Mouse (Mus musculus) cerebellum, postnatal 10 days (tissue): ENCODE measurements around the gene Nrip1.

Experiments used
- DNase-seq, 2 experiments: peaks; one replicate each; pipeline ENCODE4 v3.0.0; 2021; ENCODE audit warnings: mixed read lengths in 2 of 2

Nrip1 gene

DNA sequence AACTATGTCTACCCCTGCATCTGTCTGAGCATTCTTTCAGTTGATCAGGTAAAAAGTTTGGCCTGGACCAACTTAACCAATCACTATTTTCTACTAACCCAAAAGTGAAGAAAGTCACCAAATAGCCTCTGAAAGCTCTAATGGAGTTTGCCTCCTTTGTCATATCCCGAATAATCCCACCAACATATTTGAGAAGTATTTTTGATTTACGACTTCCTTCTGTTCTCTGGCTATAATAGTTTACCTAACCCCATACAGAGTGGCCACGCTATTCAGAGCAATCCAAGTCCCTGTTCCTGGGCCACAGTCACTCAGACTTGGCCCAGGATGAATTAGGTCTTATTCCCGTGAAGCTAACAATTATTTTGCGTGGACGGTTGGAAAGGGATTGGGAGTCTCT is 108.3 kb downstream of the Nrip1 start:
- no peak for DNase-seq

DNA sequence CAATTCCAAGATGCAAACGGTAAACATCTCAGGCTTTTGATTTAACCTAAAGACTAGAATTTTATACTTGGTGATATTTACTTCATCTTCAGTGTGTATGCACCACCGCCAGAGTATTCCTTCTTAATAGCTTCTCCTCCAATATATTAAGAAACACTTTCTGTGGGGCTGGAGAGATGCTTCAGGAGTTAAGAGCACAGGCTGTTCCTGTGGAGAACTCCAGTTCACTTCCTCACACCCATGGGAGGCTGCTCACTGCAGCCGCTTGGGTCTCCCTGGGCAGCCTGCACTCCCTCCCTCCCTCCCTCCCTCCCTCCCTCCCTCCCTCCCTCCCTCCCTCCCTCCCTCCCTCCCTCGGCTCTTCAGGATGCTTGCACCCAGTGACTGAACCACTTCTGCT is 110.2 kb downstream of the Nrip1 start:
- DNase-seq: no peak

DNA sequence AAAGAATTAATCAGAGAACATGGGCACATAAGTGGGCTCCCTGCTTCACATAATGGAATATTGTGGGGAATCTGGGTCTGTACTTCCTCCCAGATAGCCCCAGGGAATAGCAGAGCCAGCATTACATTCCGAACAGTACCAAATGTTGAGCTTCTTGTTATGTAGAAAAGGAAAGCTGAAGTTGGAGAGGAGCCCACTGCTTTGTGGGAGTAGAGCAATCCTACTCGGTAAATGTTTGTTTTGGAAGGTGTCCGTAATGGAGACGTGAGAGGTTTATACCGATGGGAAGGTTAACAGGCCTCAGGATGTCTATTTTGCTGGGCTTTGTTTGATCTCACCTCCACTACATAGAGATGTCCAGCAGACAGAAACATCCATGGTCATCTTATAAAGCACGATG is 113.3 kb downstream of the Nrip1 start:
- no peak for DNase-seq

DNA sequence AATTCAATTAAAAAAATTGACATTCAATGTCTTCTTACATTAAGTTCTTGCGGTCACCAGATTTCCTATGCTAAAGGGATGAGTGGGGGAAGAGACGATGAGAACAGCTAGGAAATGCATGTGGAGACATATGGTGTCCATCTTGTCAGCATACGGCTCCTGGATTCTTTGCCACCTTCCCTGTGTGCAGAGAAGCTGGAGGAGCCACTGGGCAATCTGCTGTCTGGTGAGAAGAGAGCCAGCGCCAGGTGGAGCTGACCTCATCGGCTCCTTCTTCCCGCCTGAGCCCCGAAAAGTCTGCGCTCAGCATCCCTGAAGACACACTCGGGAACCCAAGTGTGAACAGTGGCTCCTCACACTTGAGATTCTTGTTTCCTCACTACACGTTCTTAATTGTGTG is 121.8 kb downstream of the Nrip1 start:
- DNase-seq: peak; percentile 86 to 90

DNA sequence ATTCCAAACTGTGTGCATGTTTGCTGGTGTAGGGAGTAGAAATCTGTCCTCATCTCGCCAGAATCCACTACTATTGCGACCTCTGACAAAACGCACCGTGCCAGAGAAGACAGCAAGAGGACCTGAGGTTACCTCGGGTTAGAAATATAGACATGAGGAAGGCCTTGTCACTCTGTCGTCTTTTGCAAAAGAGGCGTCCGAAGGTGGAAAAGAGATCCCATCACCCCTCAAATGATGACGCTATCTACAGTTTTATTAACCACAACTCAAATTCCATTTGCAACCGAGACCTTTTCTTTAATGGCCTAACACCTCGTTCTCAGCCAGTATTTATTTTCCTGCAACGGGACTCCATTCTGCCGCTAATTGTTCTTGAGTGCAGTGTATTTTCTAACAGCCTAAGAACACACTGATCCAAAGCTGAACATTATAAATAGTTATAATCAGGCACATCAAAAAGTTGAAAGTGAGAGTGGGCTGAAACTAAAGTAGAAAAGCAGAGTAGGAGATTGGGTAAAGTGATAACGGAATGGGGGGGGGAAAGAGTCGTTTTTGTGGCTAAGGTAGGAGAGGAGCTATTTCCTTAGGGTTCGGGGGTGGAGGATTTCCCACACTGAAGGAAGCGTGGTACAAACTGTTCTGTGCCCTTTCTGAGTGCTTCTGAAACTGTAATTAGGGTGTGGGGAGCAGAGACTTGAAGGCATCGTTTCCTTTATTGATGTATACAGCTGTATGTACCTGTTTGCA is 124.1 kb downstream of the Nrip1 start:
- DNase-seq: no peak

DNA sequence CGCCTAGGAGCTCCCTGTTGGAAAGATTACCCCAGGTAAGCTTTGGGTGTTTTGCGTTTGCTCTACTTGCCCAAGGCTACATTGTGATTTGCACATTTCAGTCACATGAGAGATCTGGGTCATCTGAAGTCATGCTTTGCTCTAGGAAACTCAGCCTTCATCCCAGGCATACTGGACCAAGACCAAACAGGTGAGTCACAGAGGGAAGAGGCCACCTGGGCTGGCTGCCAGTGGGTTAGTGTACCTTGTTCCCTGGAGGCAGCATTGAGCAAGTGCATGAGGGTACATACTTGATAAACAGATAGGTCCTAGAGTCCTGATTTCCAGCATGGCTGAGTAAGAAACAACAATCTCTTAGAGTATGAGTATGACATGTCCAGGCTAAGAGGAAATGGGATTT is 130.8 kb downstream of the Nrip1 start:
- peak in 1 of 2 experiments; percentile 28 for DNase-seq

DNA sequence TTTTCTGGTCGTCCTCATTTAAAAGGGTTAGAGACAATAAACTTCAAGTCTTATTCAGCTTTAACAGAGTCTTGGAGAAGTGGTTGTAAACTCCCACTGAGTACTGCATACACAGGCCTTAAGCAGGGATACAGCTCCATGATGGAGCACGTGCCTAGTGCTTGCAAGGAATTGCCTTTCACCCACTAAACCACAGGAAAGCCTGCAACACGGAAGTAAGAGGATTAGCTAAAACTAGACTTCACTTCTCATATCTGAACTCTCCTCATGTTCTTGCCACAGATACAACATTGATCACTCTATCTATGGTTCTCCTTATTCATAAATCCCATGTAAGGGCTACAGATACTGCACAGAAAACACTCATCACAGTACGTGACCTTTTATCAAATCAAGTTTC is 132.4 kb downstream of the Nrip1 start:
- DNase-seq: no peak

DNA sequence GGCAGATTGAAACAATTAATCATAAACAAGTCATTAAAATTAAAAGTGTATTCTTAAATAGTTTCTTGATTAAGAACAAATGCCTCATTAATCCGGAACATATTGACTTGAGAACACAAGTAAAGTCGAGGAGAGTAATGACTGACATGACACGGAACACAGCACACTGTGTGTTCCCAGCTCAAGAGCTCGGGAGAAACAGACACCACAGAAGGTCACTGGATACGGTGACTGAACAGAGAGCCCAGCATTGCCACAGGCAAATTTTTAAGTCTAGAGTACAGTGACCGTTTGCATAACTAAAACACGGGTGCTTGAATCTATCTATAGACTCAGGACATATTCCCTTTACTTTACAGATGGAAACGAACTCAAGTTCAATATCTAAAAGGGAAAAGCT is 134.3 kb downstream of the Nrip1 start:
- no peak for DNase-seq

DNA sequence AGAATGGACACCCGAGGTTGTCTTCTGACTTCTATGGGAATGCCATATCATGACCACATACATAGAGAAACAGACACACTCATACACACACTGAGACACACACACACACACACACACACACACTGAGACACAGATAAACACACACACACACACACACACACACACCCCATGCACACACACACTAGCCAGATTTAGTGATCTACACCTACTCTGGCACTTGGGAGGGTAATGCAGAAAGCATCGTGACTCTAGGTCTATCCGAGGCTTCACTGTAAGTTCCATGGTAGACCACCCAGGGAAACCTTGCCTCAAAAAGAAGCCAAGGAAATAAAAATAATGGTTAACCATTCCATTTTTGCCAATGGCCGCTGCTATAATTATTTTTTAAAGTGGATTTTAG is 134.8 kb downstream of the Nrip1 start:
- no peak for DNase-seq
